Mouse (Mus musculus): ENCODE results near the gene Trhde.

Gene Trhde

GRCm38 (mm10) chr10:114736377-114736776, 65.7 kb downstream of the Trhde start:
- in situ Hi-C loops (cut with MboI, MseI): no loop called here

DNA sequence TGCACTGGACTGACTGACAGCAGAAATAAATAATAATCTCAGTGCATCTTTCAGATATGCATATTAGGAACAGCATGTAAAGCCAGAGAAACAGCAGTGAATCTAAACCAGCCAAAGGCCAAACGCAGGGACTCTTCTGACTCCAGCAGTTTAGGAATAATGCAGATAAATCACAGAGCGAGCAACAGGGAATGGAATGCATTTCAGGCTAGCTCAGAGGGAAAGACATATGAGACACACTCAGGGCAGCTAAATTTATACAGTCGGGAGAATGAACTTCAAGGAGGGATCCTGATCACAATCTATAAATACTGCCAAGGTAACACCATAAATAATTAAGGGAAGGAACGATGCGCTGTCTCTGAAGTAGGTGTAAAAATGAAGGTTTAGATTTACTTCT, 66.4 kb downstream of the Trhde start:
- in situ Hi-C loops (cut with MboI, MseI): no loop called here

GRCm38 (mm10) chr10:114735111-114735510, 67.0 kb downstream of the Trhde start:
- in situ Hi-C loops (cut with MboI, MseI): no loop called here

DNA sequence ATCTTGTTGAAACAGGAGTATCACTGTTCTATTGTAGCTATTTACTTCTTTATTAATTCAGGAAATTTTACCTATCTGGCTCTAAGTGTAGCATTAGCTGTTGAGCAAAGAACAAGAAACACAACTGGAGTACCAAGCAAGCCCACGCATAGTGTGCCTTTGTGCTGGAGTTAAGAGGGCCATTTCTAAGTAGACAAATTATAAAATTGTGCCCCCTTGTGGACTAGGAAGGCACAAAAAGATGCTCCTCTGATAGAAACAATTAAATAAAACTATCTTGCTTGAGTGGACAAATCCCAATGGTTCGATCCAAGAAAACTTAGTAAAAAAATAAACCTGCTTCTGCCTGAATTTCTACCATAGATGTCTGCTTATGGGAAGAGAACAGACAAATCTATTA, 76.5 kb downstream of the Trhde start:
- in situ Hi-C loops (cut with MboI, MseI): no loop called here

DNA sequence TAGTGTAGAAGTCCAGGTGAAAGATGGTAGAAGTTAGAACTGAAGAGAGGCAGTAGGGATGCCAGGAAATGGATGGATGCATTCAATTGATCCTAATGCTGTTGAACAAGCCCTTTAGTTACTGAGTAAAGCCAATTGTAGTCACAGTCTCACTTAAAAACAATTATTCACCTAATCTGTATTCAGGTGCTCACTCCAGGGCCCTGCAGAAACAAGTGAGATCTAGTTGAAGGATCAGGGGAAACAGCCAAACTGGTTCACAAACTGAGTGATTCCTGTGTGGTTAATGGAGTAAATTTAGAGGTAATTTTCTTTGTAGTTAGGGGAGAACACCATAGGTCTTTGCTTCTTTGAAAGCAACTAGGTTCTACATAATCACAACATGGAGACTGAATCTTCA, 100.3 kb downstream of the Trhde start:
- in situ Hi-C loops (cut with MboI, MseI): no loop called here

DNA sequence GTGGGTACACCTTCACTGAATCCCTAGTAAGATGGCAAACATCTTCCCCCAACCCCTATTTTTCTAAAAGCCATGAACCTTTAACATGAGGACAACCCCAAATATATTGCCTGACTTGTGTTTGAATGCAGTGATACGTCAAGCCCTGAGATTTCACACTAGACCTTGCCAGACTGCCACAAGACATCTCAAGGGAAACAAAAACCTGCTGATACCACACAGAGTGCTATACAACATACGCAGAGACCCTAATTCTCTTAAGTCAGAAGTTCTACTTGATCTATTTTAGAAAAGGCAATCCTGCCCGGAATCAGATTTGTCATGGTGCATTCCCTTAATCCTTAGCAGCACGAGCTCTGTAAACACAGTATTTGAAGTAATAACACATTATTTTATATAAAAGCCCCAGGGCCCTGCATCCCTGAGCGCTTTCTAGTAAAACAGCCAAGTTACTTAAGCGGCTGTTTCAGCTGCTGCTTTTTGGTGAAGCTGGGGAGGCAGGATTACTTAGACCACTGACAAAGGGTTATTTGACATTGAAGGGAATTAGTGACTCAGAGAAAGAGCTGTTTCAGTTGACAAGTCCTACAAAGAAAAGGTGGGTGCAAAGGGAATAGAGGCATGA, 130.2 kb downstream of the Trhde start:
- in situ Hi-C loops (cut with MboI, MseI): no loop called here

DNA sequence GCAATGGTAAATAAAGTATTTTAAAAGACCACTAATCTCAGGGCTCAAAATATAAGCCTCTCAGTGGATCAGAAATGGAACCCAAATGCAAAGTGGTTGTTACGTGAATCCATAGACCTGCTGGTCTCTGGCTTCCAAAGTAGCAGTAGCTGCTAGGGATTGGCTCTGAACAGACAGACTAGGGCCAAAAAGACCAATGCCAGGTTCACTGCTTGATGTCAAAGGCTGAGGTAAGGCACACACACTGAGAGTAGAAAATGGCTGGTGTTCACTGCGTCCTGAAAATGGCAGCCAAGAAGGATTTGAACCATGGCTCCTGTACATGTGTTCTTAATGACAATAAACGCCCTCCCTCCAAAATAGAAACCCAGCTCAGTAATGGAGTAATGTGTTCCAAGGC, 209.1 kb downstream of the Trhde start:
- in situ Hi-C loops (cut with MboI, MseI): no loop called here

- in situ Hi-C loops (cut with MboI, MseI): no loop called here
These were observed 223.2 kb downstream of the Trhde start for GRCm38 (mm10) chr10:114578926-114579325.

DNA sequence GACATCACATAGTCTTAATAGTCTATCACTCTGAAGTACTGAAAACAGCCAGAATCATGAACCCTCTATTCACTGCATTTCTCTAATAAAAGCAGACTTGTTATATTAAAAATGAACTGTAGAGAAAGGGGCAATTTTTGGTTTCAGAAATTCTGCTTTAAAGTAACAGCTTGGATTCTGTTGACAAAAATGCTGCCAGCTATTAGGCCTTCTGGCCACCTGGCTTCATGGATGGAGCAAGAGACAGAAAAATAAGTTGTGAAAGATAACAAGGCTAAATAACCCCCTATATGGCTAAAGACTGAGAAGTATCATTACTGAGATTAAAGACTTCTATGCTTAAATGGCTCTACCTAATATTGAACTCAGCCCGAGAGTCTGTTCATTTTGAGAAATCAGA, 234.2 kb downstream of the Trhde start:
- in situ Hi-C loops (cut with MboI, MseI): no loop called here

GRCm38 (mm10) chr10:114509186-114509585, 292.9 kb downstream of the Trhde start:
- in situ Hi-C loops (cut with MboI, MseI): no loop called here

DNA sequence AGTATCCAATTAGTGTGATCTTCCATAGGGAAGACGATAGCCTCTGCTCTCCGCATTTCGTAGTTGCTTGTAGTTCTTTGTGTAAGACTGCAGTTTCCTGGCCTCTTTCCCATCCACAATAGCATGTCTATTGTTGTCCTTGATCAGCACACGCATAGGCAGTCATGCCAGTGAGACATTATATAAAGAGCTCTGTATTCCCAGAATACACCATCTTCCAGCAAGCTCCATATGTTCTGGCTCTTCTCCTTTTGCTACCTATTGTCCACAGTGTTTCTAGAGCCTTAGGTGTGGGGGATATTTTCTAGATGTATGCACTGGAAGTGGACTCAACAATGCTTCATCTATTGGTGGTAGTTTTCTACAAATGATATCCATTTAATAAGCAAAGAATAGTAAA, 313.3 kb downstream of the Trhde start:
- in situ Hi-C loops (cut with MboI, MseI): no loop called here

GRCm38 (mm10) chr10:114455591-114455990, 346.5 kb downstream of the Trhde start:
- in situ Hi-C loops (cut with MboI, MseI): no loop called here

GRCm38 (mm10) chr10:114448116-114448515, 354.0 kb downstream of the Trhde start:
- in situ Hi-C loops (cut with MboI, MseI): no loop called here

- in situ Hi-C loops (cut with MboI, MseI): no loop called here
These were observed 383.1 kb downstream of the Trhde start for GRCm38 (mm10) chr10:114418956-114419530.

GRCm38 (mm10) chr10:114415717-114416116, 386.4 kb downstream of the Trhde start:
- in situ Hi-C loops (cut with MboI, MseI): no loop called here

GRCm38 (mm10) chr10:114405260-114405659, 396.8 kb downstream of the Trhde start:
- in situ Hi-C loops (cut with MboI, MseI): no loop called here

- in situ Hi-C loops (cut with MboI, MseI): no loop called here
These were observed 398.3 kb downstream of the Trhde start for GRCm38 (mm10) chr10:114403795-114404194.

GRCm38 (mm10) chr10:114370804-114371203, 431.3 kb downstream of the Trhde start:
- in situ Hi-C loops (cut with MboI, MseI): no loop called here

DNA sequence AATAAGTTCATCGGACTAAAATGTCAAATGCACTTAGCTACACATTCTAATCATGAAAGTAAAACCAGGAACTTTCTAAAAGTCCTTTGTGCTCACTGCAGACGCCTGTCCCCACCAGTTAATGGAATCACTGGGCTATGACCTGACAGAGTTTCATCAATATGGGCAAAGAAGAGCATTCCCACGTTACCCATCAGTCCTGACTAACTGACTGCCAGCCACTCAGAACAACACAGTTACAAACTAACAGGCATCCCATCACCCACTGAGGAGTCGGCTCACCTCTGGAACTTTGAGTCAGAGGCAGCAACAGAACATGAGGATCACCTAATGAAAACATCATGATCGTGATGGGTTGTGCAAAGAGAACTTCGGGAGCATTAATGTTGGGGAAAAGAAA, 438.7 kb downstream of the Trhde start:
- in situ Hi-C loops (cut with MboI, MseI): loop anchor here in 1 of 2 experiments (10.0 kb wide), 1 partner anchor 991 kb away; no protein-coding TSS in a partner anchor

GRCm38 (mm10) chr10:114362631-114363030, 439.5 kb downstream of the Trhde start:
- in situ Hi-C loops (cut with MboI, MseI): loop anchor here in 1 of 2 experiments (10.0 kb wide), 1 partner anchor 992 kb away; no protein-coding TSS in a partner anchor

Data from T-helper 17 cell (primary cell).